Mouse (Mus musculus) adrenal gland, adult (tissue): ENCODE data around the gene Myo1d.

Experiments
- DNase-seq, 2 experiments: peaks; one replicate each; pipeline ENCODE4 v3.0.0; 2022 to 2023; ENCODE audit warnings: low spot score in 1 of 2; ENCODE audit not compliant: inconsistent age in 2 of 2

Myo1d gene

DNA sequence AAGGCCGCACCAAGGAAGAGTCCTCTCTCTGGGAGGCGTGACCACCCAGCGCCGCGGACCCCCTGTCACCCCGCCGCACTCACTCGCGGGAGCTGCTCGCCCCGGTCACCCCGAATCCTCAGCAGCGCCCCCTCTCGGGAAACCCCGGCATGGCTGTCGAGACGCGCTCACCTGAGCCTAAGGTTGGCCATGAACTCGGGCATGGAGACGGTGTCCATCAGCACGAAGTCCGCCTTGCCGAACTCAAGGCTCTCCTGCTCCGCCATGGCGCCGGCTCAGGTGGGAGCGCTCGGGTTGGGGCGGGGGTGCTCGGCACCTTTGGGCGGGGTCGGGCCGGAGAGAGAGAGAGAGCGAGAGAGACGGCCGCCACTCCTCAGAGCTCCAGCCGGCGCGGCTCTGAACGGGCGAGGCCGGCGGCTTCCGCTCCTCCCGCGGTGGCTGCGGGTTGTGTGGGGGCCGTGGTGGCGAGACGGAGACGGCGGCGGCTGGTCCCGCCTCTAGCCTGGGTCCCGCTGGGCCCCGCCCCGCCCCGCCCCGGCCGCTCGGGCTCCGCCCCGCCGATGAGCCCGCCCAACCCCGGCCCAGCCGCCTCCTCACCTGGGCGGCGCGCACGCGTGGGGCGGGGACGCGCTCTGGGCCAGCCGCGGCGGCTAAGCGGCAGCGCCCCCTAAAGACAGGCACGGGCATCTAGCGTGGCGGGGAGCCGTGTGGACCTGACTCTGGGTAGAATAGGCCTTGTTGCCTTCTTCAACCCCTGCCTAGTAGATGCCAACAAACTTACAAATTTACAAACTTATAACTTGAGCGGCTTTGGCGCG lies at the start of gene Myo1d:
TSS of gene Myo1d (minus strand) at position 499 of the 818 bp plus-strand sequence.
- peak; percentile 95 to 97 for DNase-seq

DNA sequence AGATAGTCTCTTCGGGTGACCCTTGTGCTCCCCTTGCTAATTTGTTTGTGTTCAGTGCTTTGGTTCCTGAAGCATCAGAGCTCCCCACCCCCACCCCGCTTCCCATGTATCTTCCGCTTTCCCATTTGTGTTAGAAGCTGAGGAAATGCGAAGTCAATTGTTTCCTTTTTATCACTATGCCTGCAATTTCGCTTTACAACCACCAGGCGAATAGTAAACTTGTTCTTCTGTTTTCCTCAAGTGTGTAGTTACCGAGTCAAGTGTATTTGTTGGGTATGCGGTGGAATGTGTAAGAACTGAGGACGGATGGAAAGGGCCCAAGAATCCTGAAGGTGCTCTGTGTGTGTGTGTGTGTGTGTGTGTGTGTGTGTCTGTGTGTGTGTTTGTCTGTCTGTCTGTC lies 42.0 kb upstream of the Myo1d start:
- DNase-seq, result peak in 1 of 2 experiments; percentile 14

DNA sequence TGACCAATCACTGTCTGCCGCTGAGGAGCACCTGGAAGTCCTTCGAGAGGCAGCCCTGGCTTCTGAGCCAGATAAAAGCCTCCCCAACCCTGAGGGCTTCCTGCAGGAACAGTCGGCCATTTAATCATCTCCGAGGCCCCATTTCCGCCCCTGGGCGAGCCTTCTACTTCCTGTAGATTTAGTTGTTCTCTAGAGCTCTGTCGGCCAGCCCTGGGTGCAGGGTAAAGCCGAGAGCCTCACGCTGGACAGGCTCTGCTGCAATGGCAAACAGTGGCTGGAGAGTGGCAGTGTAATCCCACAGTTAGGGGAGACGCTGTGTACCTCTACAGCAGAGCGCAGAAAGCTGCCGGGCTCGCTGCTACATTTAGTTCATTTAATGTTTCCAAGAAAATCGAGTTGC lies 41.5 kb upstream of the Myo1d start:
- peak; percentile 19 to 60 for DNase-seq

DNA sequence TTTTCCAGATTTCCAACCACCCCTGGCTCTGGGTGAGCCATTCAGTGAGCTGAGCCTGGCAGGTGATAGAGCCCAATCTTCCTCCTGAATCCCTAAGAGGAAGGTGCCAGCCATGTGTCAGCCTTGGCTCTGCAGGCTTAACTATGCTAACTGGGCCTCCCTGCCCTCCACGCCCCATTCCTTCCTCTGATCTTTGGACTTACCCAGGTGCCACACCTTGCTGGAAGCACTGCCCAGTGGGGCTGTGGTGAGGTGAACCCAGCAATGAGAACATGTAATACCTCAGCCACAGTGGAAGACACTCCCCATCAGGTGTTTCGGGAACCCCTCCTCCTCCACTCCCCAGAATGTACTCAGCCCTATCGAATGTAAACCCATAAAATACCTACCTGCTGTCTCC lies 40.3 kb upstream of the Myo1d start:
- DNase-seq, result peak in 1 of 2 experiments; percentile 18

DNA sequence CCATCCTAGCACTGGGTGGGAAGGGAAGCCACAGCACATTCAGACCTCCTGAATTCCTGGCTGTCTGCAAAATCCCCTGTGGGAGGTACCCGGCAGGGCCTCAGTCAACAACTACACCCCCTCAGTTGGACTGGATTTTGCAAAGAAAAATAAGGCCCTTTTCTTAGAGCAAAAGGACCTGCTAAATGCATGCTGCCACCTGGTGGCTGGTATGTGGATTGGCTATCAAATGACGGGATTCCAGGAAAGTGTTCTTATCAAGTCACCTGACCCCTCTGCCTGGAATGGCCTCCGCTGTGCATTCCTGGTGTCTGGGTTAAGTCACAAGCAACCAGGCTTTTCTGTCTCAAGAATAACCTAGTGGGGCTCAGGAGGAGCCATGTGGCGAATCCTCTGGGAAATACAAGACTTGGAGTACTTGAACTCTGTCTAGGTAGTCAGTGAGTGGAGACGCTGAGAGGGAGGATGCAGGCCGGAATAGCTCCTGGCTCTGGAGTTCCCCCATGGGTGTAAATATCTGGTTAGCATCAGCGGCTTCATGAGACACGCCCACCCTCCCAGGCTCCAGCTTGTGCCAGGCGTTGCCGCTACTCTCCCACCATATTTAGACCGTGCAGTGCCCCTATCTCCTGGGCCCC lies 38.4 kb upstream of the Myo1d start:
- DNase-seq, result peak; percentile 70 to 93

DNA sequence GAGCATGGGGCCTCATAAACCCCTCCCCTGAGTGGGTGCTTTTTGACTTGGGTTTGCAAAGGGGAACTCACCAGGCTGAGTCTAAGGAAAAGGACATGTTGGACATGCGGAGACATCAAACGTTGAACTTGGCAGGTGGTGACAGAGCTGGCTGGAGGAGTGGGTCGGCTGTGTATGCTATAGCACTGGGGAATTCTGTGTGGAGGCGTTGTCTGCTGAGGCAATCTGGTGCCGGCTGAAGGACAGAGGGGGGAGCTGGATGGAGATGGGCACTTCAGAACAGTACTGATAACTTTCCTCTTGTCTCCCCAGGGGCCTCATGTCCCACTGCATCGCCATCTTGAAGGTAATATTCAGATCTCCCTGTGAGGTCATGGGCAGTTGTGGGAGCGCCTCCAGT lies 35.5 kb upstream of the Myo1d start:
- peak in 1 of 2 experiments; percentile 21 for DNase-seq

DNA sequence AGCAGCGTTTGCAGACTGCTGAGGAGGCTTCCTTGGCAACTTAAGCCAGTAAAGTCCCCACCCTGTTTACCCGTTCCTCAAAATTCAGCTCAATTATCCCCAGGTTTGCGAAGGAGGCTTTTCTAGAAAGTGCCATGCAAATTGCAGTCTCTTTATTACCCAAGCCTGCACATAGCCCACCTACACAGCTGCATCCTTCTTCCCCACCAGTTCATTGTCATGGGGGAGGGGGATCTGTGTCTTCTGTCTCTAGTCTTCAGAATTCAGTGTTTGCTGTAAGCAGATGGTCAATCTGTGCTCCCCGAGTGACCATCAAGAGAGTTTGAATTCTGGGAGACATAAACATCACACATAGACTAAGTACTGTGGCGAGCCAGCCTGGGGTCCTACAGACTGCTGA lies 31.3 kb upstream of the Myo1d start:
- DNase-seq, result no peak

DNA sequence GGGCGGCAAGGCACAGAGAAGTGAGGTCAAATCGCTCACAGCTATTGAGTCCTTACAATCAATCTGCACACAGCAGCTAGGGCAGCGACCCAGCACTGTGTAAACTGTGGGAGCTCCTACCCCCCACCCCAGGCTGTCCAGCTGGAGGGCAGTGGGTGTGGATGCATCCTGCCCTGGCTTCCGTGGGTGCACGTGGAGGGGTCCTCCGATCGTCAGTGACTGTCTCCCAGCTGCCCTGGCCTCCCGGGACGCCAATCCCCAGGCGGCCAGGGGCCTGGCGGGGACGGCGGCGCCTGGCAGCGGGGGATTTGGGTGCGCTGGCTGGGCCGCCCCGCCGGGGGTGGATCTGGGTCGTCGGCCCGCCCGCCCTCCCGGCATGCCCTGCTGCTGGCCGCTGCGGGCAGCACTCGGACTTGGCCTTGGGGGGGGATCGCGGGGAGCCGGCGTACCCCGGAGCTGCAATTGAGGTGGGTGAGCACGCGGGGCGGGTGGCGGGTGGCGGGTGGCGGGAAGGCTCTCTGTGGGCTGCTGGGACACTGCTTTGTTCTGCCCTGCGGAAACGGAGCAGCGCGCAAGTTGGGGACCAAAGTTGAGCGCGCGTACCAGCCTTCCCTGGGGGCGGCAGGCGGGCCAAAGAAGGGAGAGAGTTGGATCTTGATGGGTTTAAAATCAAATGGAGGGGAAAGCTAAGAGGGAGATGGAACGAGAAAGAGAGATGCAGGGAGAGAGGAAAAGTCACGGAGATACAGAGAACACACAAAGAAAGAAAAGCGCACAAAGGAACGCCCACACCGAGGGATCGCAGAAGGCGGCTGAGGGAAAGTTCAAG lies 30.4 kb upstream of the Myo1d start, which contains the start of gene Tmem98:
TSS of gene Tmem98 (plus strand) at position 183 of the 829 bp plus-strand sequence.
- peak; percentile 64 to 88 for DNase-seq

DNA sequence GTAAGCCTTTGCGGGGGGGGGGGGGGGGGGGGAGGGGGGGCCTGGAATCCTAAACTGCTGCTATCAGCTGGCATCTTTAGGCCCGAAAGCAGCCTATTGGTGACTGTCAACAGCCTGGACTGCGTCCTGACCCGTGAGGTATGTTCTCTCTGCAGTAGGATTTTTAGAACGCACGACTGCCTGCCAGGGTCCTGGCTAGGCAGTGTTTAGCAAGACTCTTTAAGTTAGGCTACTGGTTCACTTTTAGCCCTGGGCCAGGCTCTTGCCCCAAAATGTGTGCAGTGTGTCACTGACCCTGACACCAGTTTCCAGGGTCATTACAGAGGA lies 29.8 kb upstream of the Myo1d start:
- no peak for DNase-seq

DNA sequence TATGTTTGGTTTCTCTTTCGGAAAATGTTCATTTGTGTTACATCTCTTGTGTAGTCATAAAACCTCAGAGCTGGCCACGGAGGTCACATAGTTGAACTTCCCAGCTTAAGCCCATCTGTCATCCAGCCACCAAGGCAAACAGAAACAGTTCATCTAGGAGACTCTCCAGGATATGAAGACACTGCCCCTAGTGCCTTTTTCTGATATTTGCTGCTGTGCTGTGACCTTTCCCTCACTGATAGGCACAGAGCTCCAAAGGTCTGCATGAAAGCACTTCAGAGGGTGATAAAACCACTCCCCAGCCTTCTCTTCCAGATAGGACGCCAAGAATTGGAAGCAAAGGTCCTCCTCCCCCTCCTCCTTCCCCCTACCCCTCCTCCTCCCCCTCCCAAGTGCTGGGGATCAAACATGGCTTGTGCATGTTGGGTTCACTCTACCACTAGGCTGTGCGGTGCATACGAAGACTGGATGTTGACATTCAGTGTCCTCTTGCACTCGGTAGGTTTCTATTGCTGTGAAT lies 28.8 kb upstream of the Myo1d start:
- peak; percentile 42 to 83 for DNase-seq

DNA sequence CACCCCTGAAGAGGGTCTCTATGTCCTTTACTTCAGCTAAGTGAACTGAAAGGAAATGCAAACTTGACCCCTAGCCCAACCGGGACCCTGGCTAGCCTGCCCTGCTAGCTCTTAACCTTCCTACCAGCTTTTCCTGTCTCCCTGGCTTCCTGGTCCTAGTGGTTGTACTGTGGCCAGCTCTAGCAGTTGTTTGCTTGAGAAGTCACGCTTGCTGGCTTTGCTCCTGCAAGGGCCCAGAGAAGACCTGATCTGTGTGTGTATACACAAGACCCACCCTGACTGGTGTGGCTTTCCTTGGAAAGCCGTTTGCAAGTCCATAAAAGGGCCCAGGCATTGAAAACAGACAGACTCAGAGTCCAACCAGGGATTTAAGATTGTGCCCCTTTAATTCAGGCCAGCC lies 22.9 kb upstream of the Myo1d start:
- peak in 1 of 2 experiments; percentile 54 for DNase-seq

DNA sequence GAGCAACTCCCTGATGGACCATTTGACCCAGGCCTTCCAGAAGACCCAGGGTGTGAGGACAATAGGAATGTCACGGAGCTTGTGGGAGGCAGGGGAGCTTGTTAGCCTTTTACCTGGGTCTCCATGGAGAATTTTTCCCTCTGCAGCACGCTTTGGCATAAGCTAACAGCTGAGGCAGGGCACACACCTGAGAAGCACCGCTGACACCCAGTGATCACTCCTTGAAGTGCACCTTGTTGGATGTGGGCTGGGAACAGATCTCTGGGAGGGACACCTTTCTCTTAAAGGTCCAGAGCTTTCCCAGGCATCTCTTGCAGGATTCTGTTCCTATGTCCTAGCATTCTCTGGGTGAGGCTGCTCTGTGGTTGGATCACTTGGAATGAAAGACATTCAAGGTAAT lies 20.2 kb upstream of the Myo1d start:
- DNase-seq, result peak; percentile 25 to 66

DNA sequence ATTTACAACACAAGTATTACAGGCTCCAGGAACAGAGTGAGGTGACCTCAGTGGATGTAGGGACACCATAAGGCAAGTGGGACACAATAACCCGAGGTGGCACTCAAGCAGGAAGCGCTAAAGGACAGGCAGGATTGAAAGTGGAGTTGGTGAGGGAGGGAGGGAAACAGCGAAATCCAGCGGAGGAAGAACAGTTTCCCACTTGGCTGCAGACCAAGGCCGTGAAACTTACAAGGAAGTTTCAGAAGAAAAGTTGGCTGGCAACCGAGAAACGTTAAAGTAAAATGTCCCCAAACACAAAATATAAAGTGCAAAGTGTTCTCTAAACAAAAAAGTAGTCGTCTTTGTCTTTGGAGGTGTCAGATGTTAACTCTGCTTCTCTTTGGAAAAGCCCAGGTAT lies 15.6 kb upstream of the Myo1d start:
- peak in 1 of 2 experiments; percentile 73 for DNase-seq

DNA sequence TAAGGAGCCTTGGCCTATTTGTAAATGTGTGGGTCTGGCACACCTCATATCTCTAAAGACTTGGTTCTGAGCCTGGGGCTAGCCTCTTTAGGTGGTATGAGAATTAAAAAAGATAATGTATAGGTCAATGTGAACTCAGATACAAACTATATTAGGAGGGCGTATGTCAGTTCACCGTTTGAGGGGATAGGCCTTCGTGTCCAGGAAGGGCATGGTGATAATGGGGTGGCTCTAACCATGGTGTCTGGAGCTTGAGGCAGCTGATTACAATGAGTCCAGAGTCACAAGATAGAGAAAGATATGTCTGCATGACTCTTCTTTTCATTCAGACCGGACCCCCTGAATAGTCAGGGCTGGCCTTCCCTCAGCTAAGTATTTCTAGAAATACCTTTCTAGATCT lies 14.5 kb upstream of the Myo1d start:
- no peak for DNase-seq

DNA sequence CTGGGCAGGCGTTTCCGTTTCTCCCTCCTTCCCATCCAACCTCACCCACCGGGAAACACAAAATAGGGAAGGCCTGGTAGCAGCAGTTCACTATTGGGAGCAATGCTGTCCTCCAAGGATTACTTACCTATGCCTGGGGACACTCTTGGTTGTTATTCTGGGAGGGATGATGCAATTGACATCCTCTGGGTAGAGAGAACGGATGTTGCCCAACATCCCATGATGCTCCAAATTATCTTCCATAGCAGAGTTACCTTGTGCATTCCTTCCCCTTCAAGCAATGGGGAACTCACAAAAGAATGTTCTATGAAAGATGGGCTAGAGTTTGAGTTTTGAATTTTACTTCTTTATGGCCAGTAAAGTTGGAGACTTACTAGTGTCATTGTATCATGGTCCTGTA lies 13.6 kb upstream of the Myo1d start:
- DNase-seq, result no peak

DNA sequence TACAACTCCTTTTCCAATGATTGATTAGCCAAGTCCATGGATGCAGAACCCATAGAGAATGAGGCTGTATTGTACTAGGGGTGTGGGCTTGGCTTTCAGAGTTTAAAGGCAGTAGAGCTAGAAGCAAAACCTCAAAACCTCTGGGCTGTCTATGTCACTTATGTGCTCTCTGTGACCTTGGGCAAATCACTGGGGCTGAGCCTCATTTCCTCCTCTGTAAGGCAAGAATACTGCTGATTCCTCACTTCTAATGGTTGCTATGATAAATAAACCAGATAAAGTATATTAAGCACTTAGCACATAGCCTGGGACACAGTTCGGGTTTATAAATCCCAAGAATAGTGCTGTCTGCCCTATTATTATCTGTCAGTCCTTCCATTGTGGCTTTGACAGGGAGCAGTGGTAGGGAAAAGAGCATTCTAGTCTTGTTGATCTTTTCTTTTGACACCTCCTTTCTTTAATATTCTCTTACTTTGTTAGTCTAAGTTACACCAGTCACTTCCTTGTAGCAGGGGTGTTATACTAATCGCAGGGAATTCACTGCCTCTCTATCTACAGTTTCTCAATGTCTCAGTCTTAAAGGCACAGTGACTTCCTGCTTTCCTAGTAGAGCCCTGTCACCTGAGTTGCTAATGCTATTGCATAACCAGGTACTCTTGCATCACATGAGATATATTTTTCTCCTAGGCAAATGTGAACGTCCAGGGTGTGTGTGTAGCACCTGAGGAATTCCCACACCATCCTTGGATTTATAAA lies 12.0 kb upstream of the Myo1d start:
- no peak for DNase-seq

DNA sequence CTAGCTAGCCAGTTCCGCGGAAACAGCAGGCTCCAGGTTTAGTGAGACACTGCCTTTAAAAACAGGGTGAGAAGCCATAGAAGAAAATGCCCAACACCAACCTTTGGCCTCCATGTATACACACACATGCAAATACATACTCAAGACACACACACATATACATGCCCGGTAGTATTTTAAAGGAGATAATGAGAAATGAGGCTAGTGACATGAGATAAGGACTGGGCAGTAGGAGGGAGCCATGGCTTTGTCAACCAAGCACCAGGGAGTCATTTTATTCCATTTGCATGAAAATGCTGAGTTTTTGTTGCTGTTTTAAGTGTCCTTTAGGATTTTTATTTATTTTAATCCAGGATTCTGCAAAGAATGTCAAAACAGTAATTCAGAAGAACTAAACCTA lies 10.6 kb upstream of the Myo1d start:
- no peak for DNase-seq

DNA sequence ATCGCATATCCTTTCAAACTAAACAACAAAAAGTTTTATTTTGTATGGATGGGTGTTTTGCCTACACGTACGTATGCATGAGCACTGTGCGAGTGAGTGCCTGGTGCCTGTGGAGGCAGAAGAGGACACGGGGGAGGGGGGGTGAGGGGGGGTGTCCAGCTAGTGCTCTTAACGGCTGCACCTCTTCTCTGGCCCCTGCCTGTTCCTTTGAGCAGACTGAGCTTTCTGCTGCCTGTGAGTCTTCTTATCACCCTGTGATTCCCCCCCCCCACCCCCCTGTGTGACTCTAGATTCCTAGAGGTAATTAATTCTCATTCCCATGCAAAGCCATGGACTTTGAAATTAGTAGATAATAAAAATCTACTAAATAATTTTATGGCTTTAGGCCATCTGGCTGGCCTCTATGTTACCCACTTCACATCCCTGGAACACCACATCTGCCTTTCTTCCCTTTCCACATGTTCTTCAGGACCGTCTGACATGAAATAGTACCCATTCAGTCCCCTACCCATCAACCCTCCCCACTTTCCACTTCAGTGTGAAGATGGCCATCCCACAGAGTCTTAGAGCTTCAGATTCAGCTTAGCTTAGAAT lies 9.9 kb upstream of the Myo1d start:
- no peak for DNase-seq

DNA sequence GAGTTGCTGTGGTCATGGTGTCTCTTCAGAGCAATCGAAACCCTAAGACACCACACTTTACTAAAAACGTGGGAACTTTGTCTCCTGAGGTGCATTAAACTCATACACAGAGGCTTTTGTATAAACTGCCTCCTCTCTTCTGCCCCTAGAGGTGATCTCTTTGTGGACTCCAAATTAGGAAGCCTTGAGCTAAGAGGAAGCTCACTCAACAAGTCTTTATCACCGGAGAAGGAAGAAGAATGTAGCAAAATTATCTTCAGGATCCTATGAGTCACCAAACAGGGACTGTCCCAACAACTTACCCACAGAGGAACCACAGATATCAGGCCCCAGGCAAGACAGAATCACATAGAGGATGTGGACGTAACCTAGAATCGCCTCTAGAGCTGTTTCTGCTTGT lies 5.8 kb upstream of the Myo1d start:
- DNase-seq, result no peak

DNA sequence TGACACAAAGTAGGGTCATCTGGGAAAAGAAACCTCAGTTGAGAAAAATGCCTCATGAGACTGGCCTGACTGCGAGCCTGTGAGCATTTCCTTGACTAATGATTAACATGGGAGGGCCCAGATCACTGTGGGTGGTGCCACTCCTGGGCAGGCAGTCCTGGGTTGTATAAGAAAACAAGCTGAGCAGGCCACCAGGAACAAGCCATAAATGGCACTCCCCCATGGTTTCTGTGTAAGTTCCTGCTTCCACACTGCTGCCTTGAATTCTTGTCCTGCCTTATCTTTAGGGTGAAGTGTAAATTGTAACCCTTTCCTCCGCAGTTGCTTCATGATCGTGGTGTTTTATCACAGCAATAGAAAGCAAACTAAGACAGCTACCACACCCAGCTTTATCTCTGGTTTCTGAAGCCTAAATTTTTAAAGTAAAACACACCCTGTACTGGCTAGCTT lies 4.5 kb upstream of the Myo1d start:
- peak in 1 of 2 experiments; percentile 56 for DNase-seq
